Mouse (Mus musculus) cerebellum, adult 9-11 months (tissue): ENCODE measurements around the gene Snapc3.
"Not testable (repeated sequence)": the region's sequence is repeated elsewhere in the genome, so short reads cannot be mapped to it uniquely, and the experiment has no call there.

ENCODE experiments used
- DNase-seq: peaks from one replicate; pipeline ENCODE4 v3.0.0; 2022

Snapc3 gene

GRCm38 (mm10) chr4:83418781-83419180 lies 1.3 kb downstream of the Snapc3 start:
- no peak for DNase-seq

- DNase-seq, result peak; percentile 63
Measured at GRCm38 (mm10) chr4:83423641-83424040, 6.1 kb downstream of the Snapc3 start.

GRCm38 (mm10) chr4:83425119-83425518 lies 7.6 kb downstream of the Snapc3 start:
- DNase-seq, result no peak

GRCm38 (mm10) chr4:83427141-83427540 lies 9.6 kb downstream of the Snapc3 start:
- DNase-seq, result no peak

- no peak for DNase-seq
Measured at GRCm38 (mm10) chr4:83427696-83428095, 10.2 kb downstream of the Snapc3 start.

- no peak for DNase-seq
Measured at GRCm38 (mm10) chr4:83428845-83429244, 11.3 kb downstream of the Snapc3 start.

- no peak for DNase-seq
Measured at GRCm38 (mm10) chr4:83431950-83432349, 14.4 kb downstream of the Snapc3 start.

- DNase-seq, result no peak
Measured at GRCm38 (mm10) chr4:83432901-83433300, 15.4 kb downstream of the Snapc3 start.

- no peak for DNase-seq
Measured at GRCm38 (mm10) chr4:83436375-83436774, 18.9 kb downstream of the Snapc3 start.

GRCm38 (mm10) chr4:83438116-83438515 lies 20.6 kb downstream of the Snapc3 start:
- DNase-seq, result no peak

GRCm38 (mm10) chr4:83439045-83439444 lies 21.5 kb downstream of the Snapc3 start:
- no peak for DNase-seq

GRCm38 (mm10) chr4:83441050-83441449 lies 23.5 kb downstream of the Snapc3 start:
- no peak for DNase-seq

GRCm38 (mm10) chr4:83450785-83451184 lies 33.3 kb downstream of the Snapc3 start:
- no peak for DNase-seq

GRCm38 (mm10) chr4:83460106-83460505 lies 42.6 kb downstream of the Snapc3 start:
- DNase-seq, result no peak

GRCm38 (mm10) chr4:83464827-83465226 lies 47.3 kb downstream of the Snapc3 start:
- DNase-seq, result no peak

GRCm38 (mm10) chr4:83467615-83468014 lies 50.1 kb downstream of the Snapc3 start:
- DNase-seq, result peak; percentile 91

GRCm38 (mm10) chr4:83468208-83468607 lies 50.7 kb downstream of the Snapc3 start:
- no peak for DNase-seq

GRCm38 (mm10) chr4:83485250-83485649 lies 67.7 kb downstream of the Snapc3 start:
- no peak for DNase-seq

GRCm38 (mm10) chr4:83485735-83486116 lies 68.2 kb downstream of the Snapc3 start:
- DNase-seq, result peak; percentile 93

- DNase-seq, result peak; percentile 95
Measured at GRCm38 (mm10) chr4:83486117-83486901, 68.8 kb downstream of the Snapc3 start, which contains the start of gene Psip1. Gene Psip1, minus strand, starts transcription at chr4:83486459.

GRCm38 (mm10) chr4:83489121-83489520 lies 71.6 kb downstream of the Snapc3 start:
- DNase-seq, result no peak

- no peak for DNase-seq
Measured at GRCm38 (mm10) chr4:83493112-83493511, 75.6 kb downstream of the Snapc3 start.

GRCm38 (mm10) chr4:83497013-83497412 lies 79.5 kb downstream of the Snapc3 start:
- not testable (repeated sequence) for DNase-seq

GRCm38 (mm10) chr4:83500154-83501036 lies 82.9 kb downstream of the Snapc3 start:
- DNase-seq, result no peak
